ENCODE assay signal across 24 mouse cellular contexts in genomic region chr2:59758139-59758918, GRCm38 (mm10).
DNase-seq lines count a peak whose midpoint lies in the region; ATAC-seq and TF ChIP-seq lines count a peak whose summit lies in the region.
"Had no signal": no experiment of that assay in that cellular context is flagged by ENCODE, and none has a peak within 500 bp of the region (broad histone marks: within the 10 kb centered on the region; RNA-seq: fewer than 3 reads in every experiment).

No protein-coding gene starts in this region.

- peak overlapping the region; percentile 81 for H3K27ac ChIP-seq in kidney, adult 2 months (ENCODE audit: insufficient read depth, low read depth, low read length)
- 0 out of 2 replicates have a peak overlapping the region, but pooled peaks have one; percentile 18 for H3K27ac ChIP-seq in lung, embryonic 15.5 days
- peak overlapping the region; percentile 84 for H3K27ac ChIP-seq in embryonic facial prominence, embryonic 15.5 days (replicated peaks)
- H3K27ac ChIP-seq: forebrain, embryonic 13.5 days; intestine, embryonic 15.5 days; liver, embryonic 12.5 days; stomach, embryonic 15.5 days had no signal

- no peak for TF ChIP-seq CTCF in kidney, adult 2 months (conservative IDR thresholded peaks at IDR 0.05; ENCODE audit: insufficient read depth, insufficient read length, low read depth, low read length)

- H3K9me3 ChIP-seq in lung, embryonic 15.5 days = no peaks in the 10 kb centered on the region
- H3K9me3 ChIP-seq in embryonic facial prominence, embryonic 15.5 days (replicated peaks) = no peaks in the 10 kb centered on the region
- H3K9me3 ChIP-seq: forebrain, embryonic 13.5 days; heart, embryonic 15.5 days; intestine, embryonic 15.5 days; liver, embryonic 12.5 days; stomach, embryonic 15.5 days had no signal

- WGBS in kidney, adult 2 months = 56% methylated on average over 9 of the region's 9 CpGs
- 72% methylated on average over 9 of the region's 9 CpGs for WGBS in lung, embryonic 15.5 days
- WGBS in embryonic facial prominence, embryonic 15.5 days = 25% methylated on average over 9 of the region's 9 CpGs

- no peak for TF ChIP-seq POLR2A in kidney, adult 2 months (IDR thresholded peaks at IDR 0.05; ENCODE audit: low read depth, low read length)

- H3K36me3 ChIP-seq in kidney, adult 2 months (ENCODE audit: control insufficient read depth, insufficient read depth, low read length) = no peaks in the 10 kb centered on the region; the same call in 1 of the 2 replicates
- 0 out of 2 replicates have a peak, but pooled peaks cover 5% of the 10 kb centered on the region for H3K36me3 ChIP-seq in lung, embryonic 15.5 days
- peaks cover 5% of the 10 kb centered on the region; the same call in 1 of the 2 replicates for H3K36me3 ChIP-seq in embryonic facial prominence, embryonic 15.5 days
- H3K36me3 ChIP-seq: heart, embryonic 15.5 days; intestine, embryonic 15.5 days; liver, embryonic 12.5 days; stomach, embryonic 15.5 days had no signal

- H3K9ac ChIP-seq in lung, embryonic 15.5 days = no peak overlapping the region
- H3K9ac ChIP-seq in embryonic facial prominence, embryonic 15.5 days = no peak overlapping the region
- H3K9ac ChIP-seq: forebrain, embryonic 13.5 days; heart, embryonic 15.5 days; intestine, embryonic 15.5 days; liver, embryonic 12.5 days; stomach, embryonic 15.5 days had no signal

- H3K4me1 ChIP-seq in kidney, adult 2 months (ENCODE audit: control insufficient read depth, insufficient read depth, low read length) = peaks cover 13% of the 10 kb centered on the region; the same call in 1 of the 2 replicates
- H3K4me1 ChIP-seq in lung, embryonic 15.5 days = peaks cover 37% of the 10 kb centered on the region
- H3K4me1 ChIP-seq in embryonic facial prominence, embryonic 15.5 days = peaks cover 31% of the 10 kb centered on the region
- H3K4me1 ChIP-seq: liver, embryonic 12.5 days had no signal

- no peaks in the 10 kb centered on the region for H3K27me3 ChIP-seq in kidney, adult 2 months (replicated peaks; ENCODE audit: control insufficient read depth, insufficient read depth, low read length)
- H3K27me3 ChIP-seq in lung, embryonic 15.5 days = no peaks in the 10 kb centered on the region
- H3K27me3 ChIP-seq in embryonic facial prominence, embryonic 15.5 days = no peaks in the 10 kb centered on the region
- H3K27me3 ChIP-seq: forebrain, embryonic 13.5 days; heart, embryonic 15.5 days; intestine, embryonic 15.5 days; liver, embryonic 12.5 days; stomach, embryonic 15.5 days had no signal

- peak; percentile 34 for DNase-seq in kidney, adult 2 months
- no peak for DNase-seq in kidney, postnatal 25 days
- no peak for DNase-seq in lung, postnatal 14 days
- DNase-seq in ovary, postnatal 36 days (ENCODE audit: low spot score) = no peak
- no peak for DNase-seq in spleen, adult 12 weeks (ENCODE audit: low spot score)
- DNase-seq: adrenal gland, postnatal 25 days; cerebellum, adult 8-10 months; heart, postnatal 4 days; kidney, postnatal 10 days; left cerebral cortex, postnatal 4 days; lung, adult 2 months; lung, postnatal 4 days; right cerebral cortex, adult 18-20 months; right cerebral cortex, postnatal 4 days; thymus, adult 2 months; thymus, postnatal 4 days had no signal

- no peak overlapping the region for H3K4me3 ChIP-seq in kidney, adult 2 months (ENCODE audit: insufficient read depth, low read depth, low read length)
- no peak overlapping the region for H3K4me3 ChIP-seq in lung, embryonic 15.5 days
- H3K4me3 ChIP-seq in embryonic facial prominence, embryonic 15.5 days (replicated peaks) = no peak overlapping the region
- H3K4me3 ChIP-seq: forebrain, embryonic 13.5 days; heart, embryonic 15.5 days; intestine, embryonic 15.5 days; liver, embryonic 12.5 days; stomach, embryonic 15.5 days had no signal

- no peak overlapping the region for H3K4me2 ChIP-seq in lung, embryonic 15.5 days
- 0 out of 2 replicates have a peak overlapping the region, but pooled peaks have one; percentile 1 for H3K4me2 ChIP-seq in embryonic facial prominence, embryonic 15.5 days (replicated peaks)
- H3K4me2 ChIP-seq: forebrain, embryonic 13.5 days; heart, embryonic 15.5 days; intestine, embryonic 15.5 days; liver, embryonic 12.5 days; stomach, embryonic 15.5 days had no signal

- no peak for ATAC-seq in lung, embryonic 15.5 days (ENCODE audit: borderline replicate concordance, extremely low read depth, low FRiP score, low TSS enrichment)
- peak; percentile 62; the same call in 1 of the 2 replicates for ATAC-seq in embryonic facial prominence, embryonic 15.5 days (ENCODE audit: insufficient number of reproducible peaks, low FRiP score, low TSS enrichment, low read depth)
- ATAC-seq: forebrain, embryonic 13.5 days; hindbrain, embryonic 16.5 days; intestine, embryonic 15.5 days; liver, embryonic 12.5 days had no signal

Comparison
In these comparisons a context has a peak if more than half of its experiments do, and no peak if none do; other contexts are left out.
1. H3K27ac ChIP-seq: peak in every context shown above with its lines; median percentile 84 in embryonic facial prominence, embryonic 15.5 days; 81 in kidney, adult 2 months; 18 in lung, embryonic 15.5 days.